Mouse (Mus musculus): Measurements from ENCODE around the gene Cyp3a41b.
"Not testable (repeated sequence)": the region's sequence is repeated elsewhere in the genome, so short reads cannot be mapped to it uniquely, and the experiment has no call there.

The Cyp3a41b gene

DNA sequence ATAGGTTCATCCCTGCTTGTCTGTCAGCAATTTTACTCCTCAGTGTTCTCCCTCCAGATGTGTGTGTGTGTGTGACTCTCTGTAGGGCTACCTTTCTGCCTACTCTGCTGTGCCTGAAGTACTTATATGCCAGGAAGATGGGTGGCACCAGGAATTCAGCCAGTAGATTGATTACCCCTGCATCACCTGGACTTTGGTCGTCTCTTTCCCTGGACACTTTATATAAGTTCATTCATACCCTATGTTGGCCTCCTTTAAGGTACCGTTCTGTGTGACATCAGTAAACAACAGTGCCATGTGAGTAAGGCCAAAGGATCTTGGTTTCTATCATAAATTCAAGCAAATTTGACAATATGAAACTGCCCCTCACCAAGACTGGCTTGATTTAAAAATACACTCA is at the start of gene Cyp3a41b:
TSS of gene Cyp3a41b (minus strand) at position 101 of the 400 bp plus-strand sequence.
- not testable (repeated sequence) for DNase-seq

- not testable (repeated sequence) for DNase-seq
Observed at GRCm38 (mm10) chr5:145632286-145632685, 47.8 kb upstream of the Cyp3a41b start.

GRCm38 (mm10) chr5:145604891-145605290 is 20.4 kb upstream of the Cyp3a41b start:
- not testable (repeated sequence) for DNase-seq

GRCm38 (mm10) chr5:145597851-145598250 is 13.3 kb upstream of the Cyp3a41b start:
- DNase-seq, result not testable (repeated sequence)

GRCm38 (mm10) chr5:145577321-145577720 is 7.2 kb downstream of the Cyp3a41b start:
- not testable (repeated sequence) for DNase-seq

DNA sequence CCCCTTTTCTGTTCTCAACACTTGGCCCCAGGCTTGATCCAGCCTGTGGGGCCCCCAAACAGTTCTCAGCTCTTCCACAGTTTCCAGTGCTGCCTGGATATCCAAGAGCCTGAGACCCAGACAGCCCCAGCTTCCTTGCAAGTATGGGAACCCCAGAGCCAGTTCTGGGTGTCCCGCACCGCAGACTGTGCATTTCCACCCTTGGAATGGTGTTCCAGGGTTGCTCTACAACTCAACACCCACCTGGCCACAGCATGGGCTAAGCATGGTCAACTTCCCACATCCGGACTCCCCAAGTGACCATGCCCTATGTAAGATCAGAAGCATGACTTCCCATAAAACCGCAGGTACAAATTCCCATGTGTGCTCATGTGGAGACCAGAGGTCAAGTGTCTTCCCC is 8.9 kb downstream of the Cyp3a41b start:
- DNase-seq, result not testable (repeated sequence)

DNA sequence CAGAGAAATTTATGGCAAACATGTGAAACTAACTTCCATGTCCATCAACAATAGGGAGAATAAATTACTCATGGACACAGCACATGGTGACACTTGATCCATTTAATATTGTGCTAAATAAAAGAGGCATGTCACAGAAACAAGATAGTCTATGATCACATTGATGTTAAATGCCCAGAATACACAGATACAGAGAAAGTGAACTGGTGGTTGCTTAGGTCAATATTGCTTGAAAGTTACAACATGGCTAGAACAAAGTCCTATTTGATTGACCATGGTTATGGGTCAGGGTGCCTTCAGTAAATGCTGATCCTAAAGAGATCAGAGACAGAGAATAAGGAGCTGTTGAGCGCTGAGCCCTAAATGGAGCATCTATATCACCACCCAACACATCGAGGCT is 12.6 kb downstream of the Cyp3a41b start:
- DNase-seq, result not testable (repeated sequence)
